In genomic region chr1:64918810-64919528, GRCm38 (mm10) we compare ENCODE assay signal across 8 mouse cellular contexts. TPM values are rescaled to one million over a fixed set of nuclear protein-coding genes. Genes with fewer than 3 reads are reported as not detected.
DNase-seq lines count a peak whose midpoint lies in the region; ATAC-seq lines count a peak whose summit lies in the region.

No protein-coding gene starts in this region.

- H3K4me1 ChIP-seq in kidney, embryonic 16.5 days (ENCODE audit: insufficient read depth, low read length), result 0 out of 2 replicates have a peak, but pooled peaks cover 6% of the 10 kb centered on the region
- peaks cover 12% of the 10 kb centered on the region for H3K4me1 ChIP-seq in forebrain, embryonic 14.5 days (ENCODE audit: control insufficient read depth, insufficient read depth, low read length)
- H3K4me1 ChIP-seq in hindbrain, embryonic 15.5 days (replicated peaks), result no peaks in the 10 kb centered on the region; the same call in 1 of the 2 replicates
- H3K4me1 ChIP-seq in neural tube, embryonic 13.5 days (replicated peaks), result peaks cover 34% of the 10 kb centered on the region

- H3K4me2 ChIP-seq in kidney, embryonic 16.5 days (replicated peaks; ENCODE audit: low read depth, low read length), result no peak overlapping the region
- H3K4me2 ChIP-seq in forebrain, embryonic 14.5 days (ENCODE audit: low read length), result no peak overlapping the region
- H3K4me2 ChIP-seq in hindbrain, embryonic 15.5 days, result no peak overlapping the region
- 0 out of 2 replicates have a peak overlapping the region, but pooled peaks have one; percentile 20 for H3K4me2 ChIP-seq in neural tube, embryonic 13.5 days

- no peak overlapping the region; the same call in 1 of the 2 replicates for H3K9ac ChIP-seq in kidney, embryonic 16.5 days (replicated peaks; ENCODE audit: low read length)
- H3K9ac ChIP-seq in forebrain, embryonic 14.5 days (ENCODE audit: low read length), result no peak overlapping the region
- no peak overlapping the region for H3K9ac ChIP-seq in hindbrain, embryonic 15.5 days
- no peak overlapping the region for H3K9ac ChIP-seq in neural tube, embryonic 13.5 days

- H3K27ac ChIP-seq in kidney, embryonic 16.5 days (ENCODE audit: low read length), result no peak overlapping the region
- no peak overlapping the region for H3K27ac ChIP-seq in forebrain, embryonic 14.5 days (ENCODE audit: low read depth, low read length)
- H3K27ac ChIP-seq in hindbrain, embryonic 15.5 days (replicated peaks), result no peak overlapping the region
- H3K27ac ChIP-seq in neural tube, embryonic 13.5 days (replicated peaks), result no peak overlapping the region

- WGBS in kidney, embryonic 16.5 days, result 55% methylated on average over 14 of the region's 14 CpGs
- WGBS in forebrain, embryonic 14.5 days, result 46% methylated on average over 14 of the region's 14 CpGs
- WGBS in hindbrain, embryonic 15.5 days, result 49% methylated on average over 14 of the region's 14 CpGs
- WGBS in neural tube, embryonic 13.5 days, result 54% methylated on average over 14 of the region's 14 CpGs

- H3K27me3 ChIP-seq in kidney, embryonic 16.5 days (ENCODE audit: insufficient read depth, low read length), result no peaks in the 10 kb centered on the region
- H3K27me3 ChIP-seq in forebrain, embryonic 14.5 days (replicated peaks; ENCODE audit: control insufficient read depth, insufficient read depth, low read length), result peaks cover 27% of the 10 kb centered on the region
- H3K27me3 ChIP-seq in hindbrain, embryonic 15.5 days, result 0 out of 2 replicates have a peak, but pooled peaks cover 4% of the 10 kb centered on the region
- peaks cover 64% of the 10 kb centered on the region for H3K27me3 ChIP-seq in neural tube, embryonic 13.5 days

- ATAC-seq in kidney, embryonic 16.5 days (ENCODE audit: low FRiP score, low TSS enrichment), result no peak; the same call in 1 of the 2 replicates
- peak; percentile 62 for ATAC-seq in forebrain, embryonic 14.5 days
- ATAC-seq in hindbrain, embryonic 15.5 days (ENCODE audit: low FRiP score, low read depth), result 0 out of 2 replicates have a peak, but pooled peaks have one; percentile 36
- 0 out of 2 replicates have a peak, but pooled peaks have one; percentile 49 for ATAC-seq in neural tube, embryonic 13.5 days (ENCODE audit: low read depth)

- no peaks in the 10 kb centered on the region for H3K9me3 ChIP-seq in kidney, embryonic 16.5 days (ENCODE audit: low read length)
- H3K9me3 ChIP-seq in forebrain, embryonic 14.5 days (replicated peaks; ENCODE audit: control insufficient read depth, low read length), result no peaks in the 10 kb centered on the region
- no peaks in the 10 kb centered on the region for H3K9me3 ChIP-seq in hindbrain, embryonic 15.5 days
- no peaks in the 10 kb centered on the region for H3K9me3 ChIP-seq in neural tube, embryonic 13.5 days

- peak; percentile 26 for DNase-seq in kidney, adult 18-20 months
- peak; percentile 59 for DNase-seq in ZHBTc4 (ENCODE audit: low read depth, low spot score)
- DNase-seq in forebrain, embryonic 14.5 days (ENCODE audit: low spot score), result peak; percentile 80
- DNase-seq in left cerebral cortex, adult 9 months (ENCODE audit: low spot score in 2 of 2), result peak; percentile 55 to 67
- no peak for DNase-seq in spleen, postnatal 10 days (ENCODE audit: low spot score in 2 of 2)

- no peak overlapping the region for H3K4me3 ChIP-seq in kidney, embryonic 16.5 days (ENCODE audit: low read length)
- no peak overlapping the region for H3K4me3 ChIP-seq in forebrain, embryonic 14.5 days (ENCODE audit: low read depth, low read length)
- H3K4me3 ChIP-seq in hindbrain, embryonic 15.5 days, result no peak overlapping the region
- no peak overlapping the region for H3K4me3 ChIP-seq in neural tube, embryonic 13.5 days

- 0 out of 2 replicates have a peak, but pooled peaks cover 2% of the 10 kb centered on the region for H3K36me3 ChIP-seq in kidney, embryonic 16.5 days (ENCODE audit: insufficient read depth, low read length)
- H3K36me3 ChIP-seq in forebrain, embryonic 14.5 days (ENCODE audit: control insufficient read depth, insufficient read depth, low read length), result peaks cover 5% of the 10 kb centered on the region; the same call in 1 of the 2 replicates
- H3K36me3 ChIP-seq in hindbrain, embryonic 15.5 days, result peaks cover 6% of the 10 kb centered on the region; the same call in 1 of the 2 replicates
- H3K36me3 ChIP-seq in neural tube, embryonic 13.5 days, result peaks cover 16% of the 10 kb centered on the region

RNA-seq across cellular contexts. Expression of gene Plekhm3, which starts 37.7 kb away (rescaled TPM):
- 5.0 and 9.1 TPM in 2 replicates for polyA plus RNA-seq in kidney, embryonic 16.5 days (2015; fragmentation: Nextera tagmentation; extraction: Ambion mirVana)
- polyA plus RNA-seq in forebrain, embryonic 14.5 days (2014; fragmentation: Nextera tagmentation; extraction: Ambion mirVana), result 4.8 and 7.9 TPM in 2 replicates
- polyA plus RNA-seq in hindbrain, embryonic 15.5 days (2015; fragmentation: Nextera tagmentation; extraction: Ambion mirVana), result 11.1 and 13.2 TPM in 2 replicates
- polyA plus RNA-seq in neural tube, embryonic 13.5 days (2015; fragmentation: Nextera tagmentation; extraction: Ambion mirVana), result 9.8 and 13.7 TPM in 2 replicates

Comparison
In these comparisons a context has a peak if more than half of its experiments do, and no peak if none do; other contexts are left out.
1. DNase-seq: peak in kidney, adult 18-20 months (single experiment), ZHBTc4 (single experiment), forebrain, embryonic 14.5 days (single experiment) and left cerebral cortex, adult 9 months (2 of 2); none in spleen, postnatal 10 days (0 of 2).